Mouse (Mus musculus) spleen, postnatal 4 days (tissue): ENCODE data around the gene Msantd3.
A peak's percentile ranks its signal among the peaks of the same experiment; 100 is the strongest.

Source experiments
- DNase-seq, 2 experiments: peaks; one replicate each; pipeline ENCODE4 v3.0.0; 2022; ENCODE audit warnings: low spot score in 2 of 2

Gene Msantd3

GRCm38 (mm10) chr4:48554132-48554531 lies 14.4 kb downstream of the Msantd3 start:
- no peak for DNase-seq

- DNase-seq = no peak
These were observed 16.0 kb downstream of the Msantd3 start for GRCm38 (mm10) chr4:48555729-48556128.

GRCm38 (mm10) chr4:48559652-48560051 lies 19.9 kb downstream of the Msantd3 start:
- no peak for DNase-seq

- no peak for DNase-seq
These were observed 22.1 kb downstream of the Msantd3 start for GRCm38 (mm10) chr4:48561824-48562223.

- no peak for DNase-seq
These were observed 25.2 kb downstream of the Msantd3 start for GRCm38 (mm10) chr4:48564962-48565361.

- DNase-seq = no peak
These were observed 36.6 kb downstream of the Msantd3 start for GRCm38 (mm10) chr4:48576361-48576760.

GRCm38 (mm10) chr4:48577831-48578230 lies 38.1 kb downstream of the Msantd3 start:
- no peak for DNase-seq

GRCm38 (mm10) chr4:48578399-48578798 lies 38.7 kb downstream of the Msantd3 start:
- no peak for DNase-seq

GRCm38 (mm10) chr4:48579475-48580110 lies 39.9 kb downstream of the Msantd3 start:
- DNase-seq = no peak

GRCm38 (mm10) chr4:48581201-48581600 lies 41.5 kb downstream of the Msantd3 start:
- no peak for DNase-seq

- DNase-seq = no peak
These were observed 42.3 kb downstream of the Msantd3 start for GRCm38 (mm10) chr4:48581993-48582392.

- DNase-seq = no peak
These were observed 43.2 kb downstream of the Msantd3 start for GRCm38 (mm10) chr4:48582941-48583340.

GRCm38 (mm10) chr4:48584421-48585240 lies 44.9 kb downstream of the Msantd3 start, which contains the start of gene Tmeff1:
TSS of gene Tmeff1 (plus strand) at chr4:48585174.
- DNase-seq = no peak

GRCm38 (mm10) chr4:48585241-48586098 lies 45.7 kb downstream of the Msantd3 start:
- peak; percentile 19 to 65 for DNase-seq

- DNase-seq = no peak
These were observed 46.5 kb downstream of the Msantd3 start for GRCm38 (mm10) chr4:48586099-48586821.

GRCm38 (mm10) chr4:48587526-48587925 lies 47.8 kb downstream of the Msantd3 start:
- DNase-seq = no peak

GRCm38 (mm10) chr4:48588576-48588975 lies 48.8 kb downstream of the Msantd3 start:
- no peak for DNase-seq

GRCm38 (mm10) chr4:48590862-48591261 lies 51.1 kb downstream of the Msantd3 start:
- no peak for DNase-seq

- no peak for DNase-seq
These were observed 51.7 kb downstream of the Msantd3 start for GRCm38 (mm10) chr4:48591390-48591789.

GRCm38 (mm10) chr4:48592328-48592727 lies 52.6 kb downstream of the Msantd3 start:
- DNase-seq = no peak

- no peak for DNase-seq
These were observed 53.1 kb downstream of the Msantd3 start for GRCm38 (mm10) chr4:48592844-48593243.
